Comparison of ENCODE assay signal across 24 mouse cellular contexts in the genomic region with DNA sequence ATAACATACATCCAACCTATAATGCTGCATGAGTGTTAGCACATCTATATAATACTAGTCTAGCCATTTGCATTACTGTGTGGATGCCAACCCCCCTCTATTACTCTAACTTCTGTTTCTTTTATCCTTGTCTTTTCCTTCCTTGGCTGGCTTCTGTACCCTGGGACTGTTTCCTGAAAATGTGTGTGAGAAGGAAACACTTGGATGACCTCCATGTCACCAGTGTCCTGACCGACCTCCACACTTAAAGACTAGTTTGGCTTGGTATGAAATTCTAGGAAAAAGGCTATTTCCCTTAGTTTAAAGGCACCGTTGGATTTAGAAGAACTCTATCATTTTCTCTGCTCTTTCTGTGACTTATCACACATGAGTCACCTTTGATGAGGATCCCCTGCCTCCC. TPM values are rescaled to one million over a fixed set of nuclear protein-coding genes. Genes with fewer than 3 reads are reported as not detected.
"Had no signal": no experiment of that assay in that cellular context is flagged by ENCODE, and none has a peak within 500 bp of the region (broad histone marks: within the 10 kb centered on the region; RNA-seq: fewer than 3 reads in every experiment).

No protein-coding gene starts in this region.

- H3K36me3 ChIP-seq: neural tube, embryonic 15.5 days; stomach, embryonic 15.5 days had no signal

- H3K9me3 ChIP-seq: neural tube, embryonic 15.5 days; stomach, embryonic 15.5 days had no signal

- DNase-seq: retina, postnatal 1 day; right cerebral cortex, adult 18-20 months; right cerebral cortex, postnatal 14 days; right cerebral cortex, postnatal 25 days; right cerebral cortex, postnatal 4 days; spleen, adult 18-20 months; thymus, adult 18-20 months; thymus, adult 2 months; thymus, postnatal 14 days; thymus, postnatal 25 days; thymus, postnatal 36 days; thymus, postnatal 4 days had no signal

- H3K9ac ChIP-seq: neural tube, embryonic 15.5 days; stomach, embryonic 15.5 days had no signal

- H3K4me3 ChIP-seq: neural tube, embryonic 15.5 days; stomach, embryonic 15.5 days had no signal

- H3K4me2 ChIP-seq: neural tube, embryonic 15.5 days; stomach, embryonic 15.5 days had no signal

- H3K27ac ChIP-seq: neural tube, embryonic 15.5 days; stomach, embryonic 15.5 days; stomach, postnatal 0 days had no signal

- H3K27me3 ChIP-seq: neural tube, embryonic 15.5 days; stomach, embryonic 15.5 days had no signal

RNA-seq across cellular contexts. Expression of a gene that starts 15.1 kb away (rescaled TPM):
- total RNA-seq: neutrophil, adult 5-6 weeks had no signal
- polyA plus RNA-seq: neural tube, embryonic 14.5 days; neural tube, embryonic 15.5 days; small intestine, adult 2 months; spleen, adult 2 months; stomach, embryonic 14.5 days; stomach, embryonic 15.5 days; stomach, embryonic 16.5 days; testis, adult 2 months; thymus, adult 2 months; thymus, postnatal 0 days; urinary bladder, adult 2 months had no signal

RNA-seq across cellular contexts. Expression of a gene that starts 20.5 kb away (rescaled TPM):
- polyA plus RNA-seq: neural tube, embryonic 14.5 days; small intestine, adult 2 months; stomach, embryonic 14.5 days had no signal

RNA-seq across cellular contexts. Expression of a gene that starts 50.3 kb away (rescaled TPM):
- polyA plus RNA-seq: neural tube, embryonic 14.5 days; stomach, embryonic 14.5 days; stomach, embryonic 15.5 days; stomach, embryonic 16.5 days; stomach, postnatal 0 days had no signal
